27 mouse cellular contexts compared by ENCODE assay signal in genomic region chr10:126975706-126976105, GRCm38 (mm10). TPM values are rescaled to one million over a fixed set of nuclear protein-coding genes. Genes with fewer than 3 reads are reported as not detected.
DNase-seq lines count a peak whose midpoint lies in the region; ATAC-seq and TF ChIP-seq lines count a peak whose summit lies in the region.
"Had no signal": no experiment of that assay in that cellular context is flagged by ENCODE, and none has a peak within 500 bp of the region (broad histone marks: within the 10 kb centered on the region; RNA-seq: fewer than 3 reads in every experiment).

No protein-coding gene starts in this region.

- intact Hi-C loops in gastrocnemius, adult 2 months (cut with DNase I), result no loop called here
- intact Hi-C loops in gastrocnemius, postnatal 14 days (cut with DNase I; ENCODE audit: low total_unique reads), result no loop called here

- H3K36me3 ChIP-seq in intestine, embryonic 16.5 days (ENCODE audit: control insufficient read depth, insufficient read depth, low read length), result no peaks in the 10 kb centered on the region
- H3K36me3 ChIP-seq in intestine, embryonic 15.5 days, result no peaks in the 10 kb centered on the region
- no peaks in the 10 kb centered on the region; the same call in 1 of the 2 replicates for H3K36me3 ChIP-seq in lung, embryonic 15.5 days
- H3K36me3 ChIP-seq in liver, embryonic 11.5 days (ENCODE audit: control insufficient read depth, insufficient read depth, low read length), result no peaks in the 10 kb centered on the region
- H3K36me3 ChIP-seq: forebrain, embryonic 12.5 days; forebrain, embryonic 15.5 days; heart, embryonic 12.5 days; heart, embryonic 15.5 days; hindbrain, embryonic 12.5 days had no signal

- TF ChIP-seq POLR2A in lung, adult 2 months (IDR thresholded peaks at IDR 0.05; ENCODE audit: borderline replicate concordance, extremely low read depth, low read depth, low read length), result no peak

- peak overlapping the region; percentile 13 for H3K27ac ChIP-seq in gastrocnemius, adult 2 months
- H3K27ac ChIP-seq in intestine, embryonic 16.5 days (ENCODE audit: low read length), result peak overlapping the region; percentile 45; the same call in 1 of the 2 replicates
- H3K27ac ChIP-seq in intestine, embryonic 15.5 days, result no peak overlapping the region; the same call in 1 of the 2 replicates
- peak overlapping the region; percentile 54 for H3K27ac ChIP-seq in lung, embryonic 15.5 days
- H3K27ac ChIP-seq in liver, embryonic 11.5 days (ENCODE audit: low read depth, low read length), result no peak overlapping the region
- H3K27ac ChIP-seq: forebrain, embryonic 12.5 days; forebrain, embryonic 15.5 days; heart, embryonic 15.5 days; hindbrain, embryonic 12.5 days; hindbrain, postnatal 0 days had no signal

- WGBS in intestine, embryonic 16.5 days, result 73% methylated on average over 6 of the region's 6 CpGs
- 84% methylated on average over 6 of the region's 6 CpGs for WGBS in intestine, embryonic 15.5 days
- WGBS in lung, embryonic 15.5 days, result 71% methylated on average over 6 of the region's 6 CpGs
- 76% methylated on average over 6 of the region's 6 CpGs for WGBS in lung, adult 2 months
- WGBS in liver, embryonic 11.5 days, result 79% methylated on average over 6 of the region's 6 CpGs

- no peaks in the 10 kb centered on the region for H3K9me3 ChIP-seq in intestine, embryonic 16.5 days (ENCODE audit: control insufficient read depth, low read length)
- no peaks in the 10 kb centered on the region for H3K9me3 ChIP-seq in intestine, embryonic 15.5 days
- H3K9me3 ChIP-seq in lung, embryonic 15.5 days, result no peaks in the 10 kb centered on the region
- no peaks in the 10 kb centered on the region for H3K9me3 ChIP-seq in liver, embryonic 11.5 days (ENCODE audit: control insufficient read depth, low read length)
- H3K9me3 ChIP-seq: forebrain, embryonic 12.5 days; forebrain, embryonic 15.5 days; heart, embryonic 12.5 days; heart, embryonic 15.5 days; hindbrain, embryonic 12.5 days had no signal

- ATAC-seq in intestine, embryonic 16.5 days, result no peak
- ATAC-seq in intestine, embryonic 15.5 days, result no peak
- ATAC-seq in lung, embryonic 15.5 days (ENCODE audit: borderline replicate concordance, extremely low read depth, low FRiP score, low TSS enrichment), result no peak
- ATAC-seq in liver, embryonic 11.5 days (replicated peaks; ENCODE audit: low FRiP score), result no peak
- ATAC-seq: activated CD4-positive, CD25-positive, alpha-beta regulatory T cell, adult 4 months; CD4-positive, CD25-positive, alpha-beta regulatory T cell, adult 4 months; forebrain, embryonic 15.5 days; hindbrain, postnatal 0 days; inflammation-experienced regulatory T-cells, adult 6 months had no signal

- no peak overlapping the region for H3K9ac ChIP-seq in intestine, embryonic 16.5 days (ENCODE audit: low read depth, low read length)
- no peak overlapping the region; the same call in 1 of the 2 replicates for H3K9ac ChIP-seq in intestine, embryonic 15.5 days
- H3K9ac ChIP-seq in lung, embryonic 15.5 days, result no peak overlapping the region
- H3K9ac ChIP-seq in liver, embryonic 11.5 days (ENCODE audit: low read depth, low read length), result no peak overlapping the region
- H3K9ac ChIP-seq: forebrain, embryonic 12.5 days; forebrain, embryonic 15.5 days; heart, embryonic 12.5 days; heart, embryonic 15.5 days; hindbrain, embryonic 12.5 days had no signal

- H3K4me2 ChIP-seq in intestine, embryonic 16.5 days (ENCODE audit: low read depth, low read length), result no peak overlapping the region
- no peak overlapping the region for H3K4me2 ChIP-seq in intestine, embryonic 15.5 days (replicated peaks)
- no peak overlapping the region for H3K4me2 ChIP-seq in lung, embryonic 15.5 days
- H3K4me2 ChIP-seq in liver, embryonic 11.5 days, result no peak overlapping the region
- H3K4me2 ChIP-seq: forebrain, embryonic 12.5 days; forebrain, embryonic 15.5 days; heart, embryonic 12.5 days; heart, embryonic 15.5 days; hindbrain, embryonic 12.5 days had no signal

- no peaks in the 10 kb centered on the region for H3K27me3 ChIP-seq in intestine, embryonic 16.5 days (replicated peaks; ENCODE audit: control insufficient read depth, insufficient read depth, low read length)
- no peaks in the 10 kb centered on the region for H3K27me3 ChIP-seq in intestine, embryonic 15.5 days (replicated peaks)
- H3K27me3 ChIP-seq in lung, embryonic 15.5 days, result no peaks in the 10 kb centered on the region
- H3K27me3 ChIP-seq in liver, embryonic 11.5 days (replicated peaks; ENCODE audit: control insufficient read depth, insufficient read depth, low read length), result no peaks in the 10 kb centered on the region
- H3K27me3 ChIP-seq: forebrain, embryonic 15.5 days; heart, embryonic 12.5 days; heart, embryonic 15.5 days had no signal

- peaks cover 48% of the 10 kb centered on the region for H3K4me1 ChIP-seq in intestine, embryonic 16.5 days (ENCODE audit: control insufficient read depth, insufficient read depth, low read length)
- peaks cover 48% of the 10 kb centered on the region for H3K4me1 ChIP-seq in intestine, embryonic 15.5 days (replicated peaks)
- H3K4me1 ChIP-seq in lung, embryonic 15.5 days, result peaks cover 58% of the 10 kb centered on the region
- H3K4me1 ChIP-seq in lung, adult 2 months (ENCODE audit: control insufficient read depth, insufficient read depth, low read length), result peaks cover 14% of the 10 kb centered on the region
- peaks cover 25% of the 10 kb centered on the region for H3K4me1 ChIP-seq in liver, embryonic 11.5 days (replicated peaks; ENCODE audit: control insufficient read depth, insufficient read depth, low read length)

- no peak for TF ChIP-seq CTCF in gastrocnemius, adult 2 months (IDR thresholded peaks at IDR 0.05)
- no peak for TF ChIP-seq CTCF in lung, adult 2 months (IDR thresholded peaks at IDR 0.05; ENCODE audit: insufficient read depth, low read length)

- H3K4me3 ChIP-seq in gastrocnemius, adult 2 months, result no peak overlapping the region
- no peak overlapping the region for H3K4me3 ChIP-seq in intestine, embryonic 16.5 days (ENCODE audit: low read length)
- no peak overlapping the region for H3K4me3 ChIP-seq in intestine, embryonic 15.5 days (replicated peaks)
- H3K4me3 ChIP-seq in lung, embryonic 15.5 days, result no peak overlapping the region
- no peak overlapping the region for H3K4me3 ChIP-seq in lung, adult 2 months (replicated peaks; ENCODE audit: extremely low read depth, low read depth, low read length)
- no peak overlapping the region for H3K4me3 ChIP-seq in liver, embryonic 11.5 days (ENCODE audit: low read depth, low read length)
- H3K4me3 ChIP-seq: forebrain, embryonic 12.5 days; forebrain, embryonic 15.5 days; heart, embryonic 12.5 days; heart, embryonic 15.5 days; hindbrain, embryonic 12.5 days had no signal

- no peak for DNase-seq in gastrocnemius, adult 2 months
- DNase-seq in gastrocnemius, postnatal 14 days, result no peak
- no peak for DNase-seq in lung, adult 2 months
- peak; percentile 65 for DNase-seq in NIH3T3 (ENCODE audit: low read depth)
- no peak for DNase-seq in liver, embryonic 11.5 days (ENCODE audit: low spot score)
- DNase-seq: adrenal gland, adult 8-10 months; adrenal gland, postnatal 25 days; cerebellum, adult 11-12 months; cerebellum, adult 8-10 months; cerebellum, postnatal 10 days; cerebellum, postnatal 36 days; embryo, embryonic 11 days; gastrocnemius, postnatal 25 days; heart, adult 18-20 months; heart, postnatal 36 days had no signal

RNA-seq across cellular contexts. Expression of gene Ctdsp2, which starts 2.8 kb away (rescaled TPM):
- total RNA-seq in gastrocnemius, adult 2 months (2021), result 10 to 100 TPM; 94.0 to 99.2 TPM
- total RNA-seq in gastrocnemius, postnatal 14 days (2021), result 100 to 1,000 TPM in 1 of 2 experiments, 10 to 100 TPM in 1; 98.5 to 102 TPM
- polyA plus RNA-seq in intestine, embryonic 16.5 days (2015; fragmentation: Nextera tagmentation; extraction: Ambion mirVana), result 41.2 and 44.0 TPM in 2 replicates
- polyA plus RNA-seq in intestine, embryonic 15.5 days (2015; fragmentation: Nextera tagmentation; extraction: Ambion mirVana), result 53.6 and 55.2 TPM in 2 replicates
- polyA plus RNA-seq in lung, embryonic 15.5 days (2015; fragmentation: Nextera tagmentation; extraction: Ambion mirVana), result 68.6 and 73.1 TPM in 2 replicates
- polyA plus RNA-seq in lung, adult 2 months (2012; rRNA removed), result 182 and 227 TPM in 2 replicates
- polyA plus RNA-seq in liver, embryonic 11.5 days (2014; fragmentation: Nextera tagmentation; extraction: Ambion mirVana), result 37.4 and 42.2 TPM in 2 replicates

RNA-seq across cellular contexts. Expression of gene Avil, which starts 24.8 kb away (rescaled TPM):
- 1 to 10 TPM; 3.2 to 5.7 TPM for total RNA-seq in gastrocnemius, adult 2 months (2021)
- under 1 TPM; 0.51 to 0.64 TPM for total RNA-seq in gastrocnemius, postnatal 14 days (2021)
- polyA plus RNA-seq in intestine, embryonic 16.5 days (2015; fragmentation: Nextera tagmentation; extraction: Ambion mirVana), result 0.21 and 0.28 TPM in 2 replicates
- 0.10 and 0.21 TPM in 2 replicates for polyA plus RNA-seq in intestine, embryonic 15.5 days (2015; fragmentation: Nextera tagmentation; extraction: Ambion mirVana)
- polyA plus RNA-seq in lung, embryonic 15.5 days (2015; fragmentation: Nextera tagmentation; extraction: Ambion mirVana), result 0.25 and 0.39 TPM in 2 replicates
- 0.12 and 0.30 TPM in 2 replicates for polyA plus RNA-seq in lung, adult 2 months (2012; rRNA removed)
- polyA plus RNA-seq in liver, embryonic 11.5 days (2014; fragmentation: Nextera tagmentation; extraction: Ambion mirVana), result 0.10 and 0.13 TPM in 2 replicates
- polyA plus RNA-seq: activated CD4-positive, CD25-positive, alpha-beta regulatory T cell, adult 4 months; forebrain, embryonic 12.5 days had no signal

RNA-seq across cellular contexts. Expression of gene Tsfm, which starts 54.9 kb away (rescaled TPM):
- total RNA-seq in gastrocnemius, adult 2 months (2021), result 10 to 100 TPM; 15.0 to 28.8 TPM
- 10 to 100 TPM; 24.8 to 27.9 TPM for total RNA-seq in gastrocnemius, postnatal 14 days (2021)
- 85.7 and 100 TPM in 2 replicates for polyA plus RNA-seq in intestine, embryonic 16.5 days (2015; fragmentation: Nextera tagmentation; extraction: Ambion mirVana)
- 91.8 and 99.3 TPM in 2 replicates for polyA plus RNA-seq in intestine, embryonic 15.5 days (2015; fragmentation: Nextera tagmentation; extraction: Ambion mirVana)
- 73.2 and 79.2 TPM in 2 replicates for polyA plus RNA-seq in lung, embryonic 15.5 days (2015; fragmentation: Nextera tagmentation; extraction: Ambion mirVana)
- polyA plus RNA-seq in lung, adult 2 months (2012; rRNA removed), result 22.4 and 25.1 TPM in 2 replicates
- polyA plus RNA-seq in liver, embryonic 11.5 days (2014; fragmentation: Nextera tagmentation; extraction: Ambion mirVana), result 110 and 119 TPM in 2 replicates

Comparison
In these comparisons a context has a peak if more than half of its experiments do, and no peak if none do; other contexts are left out.
1. H3K27ac ChIP-seq: peak in gastrocnemius, adult 2 months (single experiment), intestine, embryonic 16.5 days (single experiment) and lung, embryonic 15.5 days (single experiment); none in intestine, embryonic 15.5 days (single experiment) and liver, embryonic 11.5 days (single experiment).